Mouse (Mus musculus) embryo, embryonic 11.5 days (tissue): Measurements from ENCODE around the gene Cbfb.
A peak's percentile ranks its signal among the peaks of the same experiment; 100 is the strongest.

Experiments
- DNase-seq: peaks from one replicate; pipeline ENCODE4 v3.0.0-alpha.2; 2012; ENCODE audit warnings: low read depth, low spot score

The Cbfb gene

GRCm38 (mm10) chr8:105251954-105252353 lies 81.5 kb downstream of the Cbfb start:
- DNase-seq = no peak

GRCm38 (mm10) chr8:105252680-105253537 lies 82.4 kb downstream of the Cbfb start:
- DNase-seq = no peak

GRCm38 (mm10) chr8:105253766-105254151 lies 83.3 kb downstream of the Cbfb start:
- no peak for DNase-seq

- peak; percentile 82 for DNase-seq
Observed at GRCm38 (mm10) chr8:105254152-105254965, 83.9 kb downstream of the Cbfb start.

GRCm38 (mm10) chr8:105254966-105255350 lies 84.5 kb downstream of the Cbfb start, which contains the start of gene B3gnt9:
Gene B3gnt9 (minus strand): TSS chr8:105255153.
- no peak for DNase-seq

DNA sequence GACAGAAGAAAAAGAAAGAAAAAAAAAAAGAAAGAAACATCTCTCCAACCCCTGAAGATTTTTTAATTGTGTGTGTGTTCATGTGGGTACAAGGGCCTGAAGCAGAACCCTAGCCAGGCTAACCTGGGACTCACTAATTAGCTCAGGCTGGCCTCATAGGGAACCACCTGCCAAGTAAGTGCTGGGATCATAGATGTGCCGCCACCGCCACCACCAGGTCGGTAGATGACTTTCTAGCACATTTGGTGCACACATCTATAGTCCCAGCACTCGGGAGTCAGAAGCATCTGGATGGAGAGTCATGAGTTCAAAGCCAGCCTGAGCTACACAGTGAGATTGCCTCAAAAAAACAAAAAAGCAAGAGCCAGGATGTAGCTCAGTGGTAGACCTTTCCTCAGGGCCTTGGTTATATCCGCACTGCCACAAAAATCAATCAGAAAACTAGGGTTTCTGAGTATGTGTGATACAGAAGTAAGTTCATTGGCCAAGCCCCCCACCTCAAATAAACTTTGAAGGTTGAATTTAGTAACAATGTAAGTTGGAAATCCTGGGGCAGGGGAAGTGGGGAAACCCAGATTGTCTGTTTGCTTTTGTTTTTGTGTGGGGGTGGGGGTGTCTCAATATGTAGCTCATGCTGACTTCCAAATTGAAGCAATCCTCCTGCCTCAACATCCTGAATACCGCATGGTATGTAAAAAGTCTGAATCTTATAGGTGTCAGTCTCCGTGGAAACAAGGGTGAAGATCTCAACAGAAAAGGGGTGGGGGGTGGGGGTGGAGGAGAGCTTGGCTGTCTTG lies 87.0 kb downstream of the Cbfb start:
- no peak for DNase-seq

- DNase-seq = no peak
Observed at GRCm38 (mm10) chr8:105258911-105259720, 88.6 kb downstream of the Cbfb start.

GRCm38 (mm10) chr8:105259721-105260320 lies 89.3 kb downstream of the Cbfb start:
- no peak for DNase-seq

DNA sequence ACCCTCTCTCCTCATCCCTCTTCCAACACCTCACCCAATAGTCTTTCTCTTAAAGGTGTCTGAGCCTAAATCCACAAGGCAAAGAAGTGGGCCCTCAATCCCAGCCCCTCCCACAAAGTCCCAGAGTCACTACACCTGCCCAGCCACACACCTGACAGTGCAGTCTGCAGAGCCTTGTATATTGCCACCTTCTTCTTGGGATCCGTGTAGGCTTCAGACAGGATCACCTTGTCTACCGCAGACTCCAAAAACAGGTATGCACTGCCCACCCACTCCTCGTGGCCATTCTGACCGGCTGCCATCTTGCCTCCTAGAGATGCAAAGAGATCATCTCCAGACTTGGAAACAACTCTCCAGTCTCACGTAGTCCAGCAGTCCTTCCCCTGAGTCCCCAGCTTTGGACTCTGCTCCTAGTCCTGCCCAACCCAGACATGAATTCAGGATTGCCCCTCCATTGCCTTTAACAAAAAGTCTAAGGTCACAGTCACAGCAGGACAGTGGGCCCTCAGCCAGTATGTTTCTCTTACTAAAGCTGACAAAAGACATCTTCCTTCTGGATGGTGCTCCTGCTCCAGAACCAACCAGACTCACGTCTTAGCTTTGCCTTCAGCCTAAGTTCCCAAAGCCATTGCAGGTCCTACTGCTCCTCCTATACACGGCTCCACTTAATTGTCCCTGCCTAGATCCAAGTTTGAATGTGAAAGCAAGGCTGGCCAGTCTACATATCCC lies 90.1 kb downstream of the Cbfb start:
- no peak for DNase-seq

DNA sequence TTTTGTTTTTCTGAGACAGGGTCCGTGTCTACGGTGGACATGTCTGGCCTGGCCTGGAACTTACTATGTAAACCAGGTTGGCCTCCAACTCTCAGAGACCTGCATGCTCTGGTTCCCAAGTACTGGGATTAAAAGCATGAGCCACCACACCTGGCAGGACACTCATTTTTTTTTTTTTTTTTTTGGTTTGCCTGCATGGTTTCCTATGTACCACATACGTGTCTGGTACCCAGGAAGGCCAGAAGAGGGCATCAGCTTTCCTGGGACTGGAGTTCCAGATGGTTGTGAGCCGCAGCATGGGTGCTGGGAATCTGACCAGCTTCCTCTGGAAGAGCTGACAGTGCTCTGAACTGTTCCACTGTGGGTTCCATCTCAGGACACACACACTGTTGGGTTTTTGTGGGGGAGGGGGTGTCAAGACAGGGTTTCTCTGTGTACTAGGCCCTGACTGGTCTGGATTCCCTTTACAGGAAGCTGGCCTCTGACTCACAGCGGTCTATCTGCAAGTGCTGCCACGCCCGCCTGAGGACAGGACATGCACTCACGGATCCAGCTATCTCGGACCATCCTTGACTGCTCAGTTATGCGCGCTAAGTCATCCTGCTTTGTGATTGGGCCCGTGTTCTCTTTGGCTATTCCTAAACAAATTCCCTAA lies 91.0 kb downstream of the Cbfb start:
- no peak for DNase-seq

DNA sequence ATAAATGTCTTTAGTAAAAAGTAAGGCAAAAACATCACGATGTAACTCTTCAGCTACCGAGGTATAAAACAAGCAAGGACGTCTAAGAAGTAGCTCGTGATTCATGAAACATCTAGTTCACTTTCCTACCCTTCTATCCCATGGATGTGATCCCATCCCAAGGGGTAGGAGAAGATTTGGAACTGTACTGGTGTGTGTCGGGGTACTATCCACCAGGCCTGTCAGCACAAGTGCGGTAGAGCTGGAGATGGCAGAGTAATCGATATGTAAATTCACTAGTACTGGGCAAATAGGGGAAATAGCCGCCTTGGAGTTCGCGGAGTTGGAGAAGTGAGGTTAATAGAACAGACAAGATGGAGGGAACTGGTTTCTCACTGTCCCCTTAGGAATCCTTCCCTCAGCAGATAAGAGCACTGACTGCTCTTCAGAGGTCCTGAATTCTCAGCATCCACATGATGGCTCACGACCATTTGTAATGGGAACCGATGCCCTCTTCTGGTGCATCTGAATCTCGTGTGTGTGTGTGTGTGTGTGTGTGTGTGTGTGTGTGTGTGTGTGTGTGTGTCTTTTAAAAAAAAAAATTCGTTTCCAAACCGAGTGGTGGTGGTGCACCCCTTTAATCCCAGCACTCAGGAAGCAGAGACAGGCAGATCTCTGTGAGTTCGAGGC lies 92.9 kb downstream of the Cbfb start:
- DNase-seq = no peak

- DNase-seq = no peak
Observed at GRCm38 (mm10) chr8:105264024-105264982, 93.8 kb downstream of the Cbfb start, which contains the start of the genes Tradd and Fbxl8. Gene Tradd (minus strand): TSS chr8:105264609. Gene Fbxl8 (plus strand): TSS chr8:105264648.

- no peak for DNase-seq
Observed at GRCm38 (mm10) chr8:105265128-105265527, 94.7 kb downstream of the Cbfb start.

- no peak for DNase-seq
Observed at GRCm38 (mm10) chr8:105266775-105267174, 96.3 kb downstream of the Cbfb start.
